Mouse (Mus musculus) MEL (cell line): Measurements from ENCODE around the gene Galnt10. TPM values are rescaled to one million over a fixed set of nuclear protein-coding genes. Genes with fewer than 3 reads are reported as not detected.
"Not testable (repeated sequence)": the region's sequence is repeated elsewhere in the genome, so short reads cannot be mapped to it uniquely, and the experiment has no call there.

Experiments used
- DNase-seq: peaks from one replicate; pipeline ENCODE4 v3.0.0; 2011; ENCODE audit warnings: low read depth, low spot score
- H3K27ac ChIP-seq: 2 replicates; pipeline ENCODE4 v1.5.1; 2012; ENCODE audit warnings: low read depth, mild to moderate bottlenecking, control low read depth, low read length, moderate library complexity; ENCODE audit not compliant: control insufficient read depth
- H3K27me3 ChIP-seq, 2 experiments: fragments of 150-350 bp in 1 of 2; sonication (generic) in 1 of 2; 2 replicates each; pipeline ENCODE4 v1.6.1; 2012; ENCODE audit warnings: low read length in 2 of 2, mild to moderate bottlenecking in 2 of 2, improper control_type of control experiment in 1 of 2, moderate library complexity in 1 of 2; ENCODE audit not compliant: insufficient read depth in 2 of 2, control insufficient read depth in 1 of 2
- H3K36me3 ChIP-seq, 2 experiments: 2 replicates each; pipeline ENCODE4 v1.6.1; 2012 to 2014; ENCODE audit warnings: low read length in 2 of 2, improper control_type of control experiment in 1 of 2, inconsistent platforms in 1 of 2, mild to moderate bottlenecking in 1 of 2; ENCODE audit not compliant: insufficient read depth in 2 of 2, control insufficient read depth in 1 of 2
- H3K4me1 ChIP-seq, 2 experiments: fragments of 150-350 bp in 1 of 2; sonication (generic) in 1 of 2; 2 replicates each; pipeline ENCODE4 v1.6.1; 2012; ENCODE audit warnings: low read length in 2 of 2, improper control_type of control experiment in 1 of 2, mild to moderate bottlenecking in 1 of 2; ENCODE audit not compliant: insufficient read depth in 2 of 2, control insufficient read depth in 1 of 2
- H3K4me3 ChIP-seq, 2 experiments: fragments of 150-350 bp in 1 of 2; sonication (generic) in 1 of 2; 2 replicates each; pipeline ENCODE4 v1.5.1; 2012; ENCODE audit warnings: low read depth in 2 of 2, low read length in 2 of 2, mild to moderate bottlenecking in 2 of 2, moderate library complexity in 2 of 2, control low read depth in 1 of 2, improper control_type of control experiment in 1 of 2; ENCODE audit not compliant: control insufficient read depth in 1 of 2, insufficient read depth in 1 of 2
- H3K79me2 ChIP-seq: 2 replicates; pipeline ENCODE4 v1.6.1; 2012; ENCODE audit warnings: mild to moderate bottlenecking, low read length, moderate library complexity; ENCODE audit not compliant: control insufficient read depth, poor library complexity, insufficient read depth
- H3K9ac ChIP-seq: 2 replicates; pipeline ENCODE4 v1.6.1; 2012; ENCODE audit warnings: low read depth, mild to moderate bottlenecking, control low read depth, low read length, moderate library complexity; ENCODE audit not compliant: control insufficient read depth, poor library complexity, severe bottlenecking
- H3K9me3 ChIP-seq: fragments of 150-350 bp; sonication (generic); replicated peaks from 2 replicates; pipeline ENCODE4 v1.6.1; 2012; ENCODE audit warnings: mild to moderate bottlenecking, low read length, improper control_type of control experiment, moderate library complexity; ENCODE audit not compliant: insufficient read depth
- BHLHE40 ChIP-seq: IDR thresholded peaks from 2 replicates; pipeline ENCODE4 v1.6.1; 2012; ENCODE audit warnings: low read depth, mild to moderate bottlenecking, inconsistent platforms, low read length, improper control_type of control experiment, borderline replicate concordance
- CTCF ChIP-seq, 3 experiments: IDR thresholded peaks in 2 of 3; conservative IDR thresholded peaks in 1 of 3; 2 replicates each; pipeline ENCODE4 v1.5.1; 2011 to 2012; ENCODE audit warnings: low read length in 3 of 3, low read depth in 2 of 3, mild to moderate bottlenecking in 2 of 3, improper control_type of control experiment in 1 of 3, inconsistent platforms in 1 of 3, mixed read lengths in 1 of 3, moderate library complexity in 1 of 3; ENCODE audit not compliant: control insufficient read depth in 1 of 3, insufficient read depth in 1 of 3, poor library complexity in 1 of 3, severe bottlenecking in 1 of 3
- GATA1 ChIP-seq: IDR thresholded peaks from 2 replicates; pipeline ENCODE4 v1.6.1; 2011; ENCODE audit warnings: low read depth, low read length, improper control_type of control experiment
- MYC ChIP-seq: IDR thresholded peaks from 2 replicates; pipeline ENCODE4 v1.6.1; 2011; ENCODE audit warnings: low read depth, mild to moderate bottlenecking, low read length, improper control_type of control experiment, moderate library complexity
- RAD21 ChIP-seq: IDR thresholded peaks from 2 replicates; pipeline ENCODE4 v1.6.1; 2011; ENCODE audit warnings: mild to moderate bottlenecking, low read depth, low read length, improper control_type of control experiment
- SIN3A ChIP-seq: IDR thresholded peaks from 2 replicates; pipeline ENCODE4 v1.6.1; 2012; ENCODE audit warnings: low read length, improper control_type of control experiment, inconsistent platforms
- SMC3 ChIP-seq: IDR thresholded peaks from 2 replicates; pipeline ENCODE4 v1.6.1; 2011; ENCODE audit warnings: low read depth, low read length, improper control_type of control experiment
- TBP ChIP-seq: IDR thresholded peaks from 2 replicates; pipeline ENCODE4 v1.8.0; 2011; ENCODE audit warnings: low read depth, low read length, improper control_type of control experiment
- TCF12 ChIP-seq: IDR thresholded peaks from 2 replicates; pipeline ENCODE4 v1.6.1; 2014; ENCODE audit warnings: low read depth, mild to moderate bottlenecking, inconsistent platforms, low read length, improper control_type of control experiment, moderate library complexity
- ZNF384 ChIP-seq: IDR thresholded peaks from 2 replicates; pipeline ENCODE4 v1.6.1; 2012; ENCODE audit warnings: low read depth, mild to moderate bottlenecking, inconsistent platforms, low read length, improper control_type of control experiment
- polyA plus RNA-seq, 2 experiments: library from polyadenylated mRNA; stranded (reverse) in 1 of 2; unstranded in 1 of 2; fragments of >175 nt in 1 of 2; fragments of >200 nt in 1 of 2; gene quantifications; 2 replicates each; pipeline versions ENCODE4 v1.2.1 to v1.2.4; 2012; ENCODE audit warnings: low replicate concordance in 2 of 2, low read depth in 1 of 2; ENCODE audit not compliant: insufficient read length in 2 of 2, insufficient read depth in 1 of 2, missing spikeins in 1 of 2
- total RNA-seq: library from RNA; depleted of rRNA; stranded (reverse); fragments of 300-350 nt; gene quantifications from 2 replicates; pipeline ENCODE4 v1.2.3, GENCODE M21; 2012

Gene Galnt10
- total and polyA plus RNA-seq, 3 experiments = 26.7 to 27.4 TPM; not detected in 1

DNA sequence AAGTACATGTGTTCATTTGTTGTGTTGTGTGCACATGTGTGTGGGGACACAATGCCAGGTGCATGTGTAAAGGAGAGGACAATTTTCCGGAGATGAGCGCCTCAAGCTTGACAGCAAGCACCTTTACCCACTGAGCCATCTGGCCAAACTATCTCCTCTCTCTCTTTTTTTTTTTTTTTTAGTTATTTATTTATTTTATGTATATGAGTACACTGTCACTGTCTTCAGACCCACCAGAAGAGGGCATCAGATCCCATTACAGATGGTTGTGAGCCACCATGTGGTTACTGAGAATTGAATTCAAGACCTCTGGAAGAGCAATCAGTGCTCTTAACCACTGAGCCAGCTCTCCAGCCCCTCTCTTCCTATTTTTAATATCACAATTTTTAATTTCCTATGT, 177.9 kb downstream of the Galnt10 start:
- H3K27me3 ChIP-seq, H3K79me2 ChIP-seq, H3K27ac ChIP-seq, H3K36me3 ChIP-seq, H3K4me3 ChIP-seq, H3K9me3 ChIP-seq, H3K9ac ChIP-seq, DNase-seq: not testable (repeated sequence)
- 0 out of 2 replicates have a peak, but pooled peaks have one; percentile 35 for TF ChIP-seq MYC
- TF ChIP-seq CTCF (IDR thresholded peaks at IDR 0.05 in 2 of 3, conservative IDR thresholded peaks at IDR 0.05 in 1 of 3; ENCODE audit: control insufficient read depth in 1 of 3, insufficient read depth in 1 of 3, low read depth in 2 of 3, low read length in 3 of 3, poor library complexity in 1 of 3, severe bottlenecking in 1 of 3) = peak in 1 of 3 experiments; percentile 36; a peak in 2 of 6 replicates
- 0 out of 2 replicates have a peak, but pooled peaks have one; percentile 27 for TF ChIP-seq SMC3
- peak; percentile 82 for TF ChIP-seq ZNF384
- TF ChIP-seq, all 39 proteins: peak for 4; not testable (repeated sequence) for 35
- peaks cover 0 to 13% of the 10 kb centered on the region in 2 experiments; a peak in 2 of 4 replicates for H3K4me1 ChIP-seq

DNA sequence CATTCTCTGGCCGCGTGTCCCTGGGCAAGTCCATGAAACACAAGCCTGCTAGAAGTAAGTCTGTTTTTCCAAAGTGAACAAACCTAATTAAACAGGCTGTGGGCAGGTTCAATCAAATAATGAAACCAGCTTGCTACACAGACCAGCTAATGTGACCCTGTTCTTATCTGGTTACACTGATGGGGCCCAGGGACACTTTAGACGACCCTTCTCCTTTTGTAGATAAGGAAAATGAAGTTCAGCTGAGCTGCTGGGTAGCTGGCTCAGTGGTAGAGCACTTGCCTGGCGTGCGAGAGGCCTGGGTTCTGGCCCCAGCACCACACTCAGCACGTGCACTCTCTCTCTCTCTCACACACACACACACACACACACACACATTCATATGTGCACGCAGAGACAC, 178.5 kb downstream of the Galnt10 start:
- Histone ChIP-seq H3K9ac (no peak overlapping the region), H3K9me3 (no peaks in the 10 kb centered on the region), H3K27me3 (peaks cover 3% of the 10 kb centered on the region in 2 experiments; a peak in 2 of 4 replicates), H3K36me3 (peaks cover 0 to 3% of the 10 kb centered on the region in 2 experiments; a peak in 2 of 4 replicates), H3K79me2 (no peaks in the 10 kb centered on the region)
- peak; percentile 29 for DNase-seq
- TF ChIP-seq SIN3A = no peak
- peak; percentile 76; the same call in 1 of the 2 replicates for TF ChIP-seq TBP
- no peak for TF ChIP-seq TCF12
- TF ChIP-seq SMC3 = no peak
- TF ChIP-seq BHLHE40 = peak; percentile 27; the same call in 1 of the 2 replicates
- TF ChIP-seq RAD21 = no peak
- TF ChIP-seq GATA1 = peak; percentile 37; the same call in 1 of the 2 replicates
- TF ChIP-seq, all 39 proteins: peak for 3
- Histone ChIP-seq H3K4me1 (peaks cover 0 to 13% of the 10 kb centered on the region in 2 experiments; a peak in 2 of 4 replicates), H3K27ac (no peak overlapping the region), H3K4me3 (no peak overlapping the region)

DNA sequence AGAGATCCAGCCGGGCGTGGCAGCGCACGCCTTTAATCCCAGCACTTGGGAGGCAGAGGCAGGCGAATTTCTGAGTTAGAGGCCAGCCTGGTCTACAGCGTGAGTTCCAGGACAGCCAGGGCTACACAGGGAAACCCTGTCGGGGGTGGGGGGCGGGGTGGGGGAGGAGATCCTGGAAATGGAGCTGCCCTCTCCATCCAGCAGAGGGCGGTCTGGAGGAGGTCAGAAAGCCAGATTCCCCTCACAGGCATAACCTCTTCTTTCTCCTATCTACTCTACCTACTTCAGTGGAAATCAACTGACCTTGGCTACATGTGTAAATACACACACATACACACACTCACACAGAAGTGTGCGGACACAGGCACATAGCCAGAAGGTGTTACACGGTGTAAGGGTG, 180.0 kb downstream of the Galnt10 start:
- DNase-seq, H3K9ac ChIP-seq, H3K79me2 ChIP-seq, H3K4me3 ChIP-seq, H3K36me3 ChIP-seq, H3K27me3 ChIP-seq, H3K27ac ChIP-seq, H3K9me3 ChIP-seq, H3K4me1 ChIP-seq: not testable (repeated sequence)
- TF ChIP-seq CTCF (IDR thresholded peaks at IDR 0.05 in 2 of 3, conservative IDR thresholded peaks at IDR 0.05 in 1 of 3; ENCODE audit: control insufficient read depth in 1 of 3, insufficient read depth in 1 of 3, low read depth in 2 of 3, low read length in 3 of 3, poor library complexity in 1 of 3, severe bottlenecking in 1 of 3) (peak; percentile 17 to 58 (median 39); a peak in 4 of 6 replicates), SMC3 (peak; percentile 25)
- TF ChIP-seq, all 39 proteins: peak for 2; not testable (repeated sequence) for 37
